In the genomic region with DNA sequence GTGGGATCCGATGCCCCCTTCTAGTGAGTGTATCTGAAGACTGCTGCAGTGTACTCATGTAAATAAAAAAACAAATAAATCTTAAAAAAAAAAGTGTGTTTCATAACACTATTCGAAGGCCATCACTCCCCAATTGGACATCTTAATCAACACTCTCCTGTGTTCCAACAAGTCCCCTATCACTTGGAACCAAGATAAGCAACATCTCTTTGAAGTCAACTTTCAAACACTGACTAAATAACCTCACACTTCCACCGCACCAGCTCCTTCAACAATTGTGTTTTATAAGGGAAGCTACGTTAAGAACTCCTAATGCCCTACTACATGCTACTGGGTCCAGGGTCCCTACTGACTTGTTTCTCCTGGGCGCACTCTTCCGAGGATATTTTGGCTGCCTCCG, we compare ENCODE assay signal across 8 mouse cellular contexts. TPM values are rescaled to one million over a fixed set of nuclear protein-coding genes. Genes with fewer than 3 reads are reported as not detected.
DNase-seq lines count a peak whose midpoint lies in the region; ATAC-seq and TF ChIP-seq lines count a peak whose summit lies in the region.

No protein-coding gene starts in this region.

- WGBS in kidney, adult 2 months, result 6% methylated on average over 7 of the region's 7 CpGs
- 10% methylated on average over 7 of the region's 7 CpGs for WGBS in hindbrain, embryonic 13.5 days
- 10% methylated on average over 7 of the region's 7 CpGs for WGBS in midbrain, embryonic 12.5 days

- DNase-seq in kidney, adult 2 months, result no peak
- DNase-seq in kidney, adult 8-10 months, result no peak
- peak; percentile 26 for DNase-seq in ZHBTc4 (ENCODE audit: low read depth, low spot score)
- no peak for DNase-seq in urinary bladder, adult 2 months (ENCODE audit: low spot score)
- DNase-seq in left cerebral cortex, postnatal 4 days, result no peak
- no peak for DNase-seq in embryo, embryonic 9.5 days (ENCODE audit: extremely low spot score)

- no peak for ATAC-seq in hindbrain, embryonic 13.5 days (ENCODE audit: low FRiP score)
- ATAC-seq in midbrain, embryonic 12.5 days (ENCODE audit: low FRiP score, low read depth), result no peak

- H3K4me1 ChIP-seq in kidney, adult 2 months (ENCODE audit: control insufficient read depth, insufficient read depth, low read length), result peaks cover 9% of the 10 kb centered on the region; the same call in 1 of the 2 replicates
- H3K4me1 ChIP-seq in hindbrain, embryonic 13.5 days (replicated peaks), result peaks cover 54% of the 10 kb centered on the region
- peaks cover 38% of the 10 kb centered on the region for H3K4me1 ChIP-seq in midbrain, embryonic 12.5 days

- H3K9ac ChIP-seq in hindbrain, embryonic 13.5 days, result peak overlapping the region; percentile 93
- peak overlapping the region; percentile 81 for H3K9ac ChIP-seq in midbrain, embryonic 12.5 days (replicated peaks)

- peak overlapping the region; percentile 82 for H3K4me2 ChIP-seq in hindbrain, embryonic 13.5 days
- H3K4me2 ChIP-seq in midbrain, embryonic 12.5 days (replicated peaks), result peak overlapping the region; percentile 77

- H3K27me3 ChIP-seq in kidney, adult 2 months (replicated peaks; ENCODE audit: control insufficient read depth, insufficient read depth, low read length), result no peaks in the 10 kb centered on the region
- H3K27me3 ChIP-seq in hindbrain, embryonic 13.5 days, result 0 out of 2 replicates have a peak, but pooled peaks cover 3% of the 10 kb centered on the region
- H3K27me3 ChIP-seq in midbrain, embryonic 12.5 days, result no peaks in the 10 kb centered on the region

- no peak overlapping the region for H3K27ac ChIP-seq in kidney, adult 2 months (ENCODE audit: insufficient read depth, low read depth, low read length)
- H3K27ac ChIP-seq in hindbrain, embryonic 13.5 days, result peak overlapping the region; percentile 97
- peak overlapping the region; percentile 93; the same call in 1 of the 2 replicates for H3K27ac ChIP-seq in midbrain, embryonic 12.5 days (replicated peaks)

- H3K4me3 ChIP-seq in kidney, adult 2 months (ENCODE audit: insufficient read depth, low read depth, low read length), result peak overlapping the region; percentile 100
- peak overlapping the region; percentile 81 for H3K4me3 ChIP-seq in hindbrain, embryonic 13.5 days
- H3K4me3 ChIP-seq in midbrain, embryonic 12.5 days, result peak overlapping the region; percentile 65

- TF ChIP-seq CTCF in kidney, adult 2 months (conservative IDR thresholded peaks at IDR 0.05; ENCODE audit: insufficient read depth, insufficient read length, low read depth, low read length), result no peak

- TF ChIP-seq POLR2A in kidney, adult 2 months (IDR thresholded peaks at IDR 0.05; ENCODE audit: low read depth, low read length), result no peak

- no peaks in the 10 kb centered on the region for H3K9me3 ChIP-seq in hindbrain, embryonic 13.5 days
- H3K9me3 ChIP-seq in midbrain, embryonic 12.5 days, result no peaks in the 10 kb centered on the region

- peaks cover 4% of the 10 kb centered on the region; the same call in 1 of the 2 replicates for H3K36me3 ChIP-seq in kidney, adult 2 months (ENCODE audit: control insufficient read depth, insufficient read depth, low read length)
- peaks cover 32% of the 10 kb centered on the region for H3K36me3 ChIP-seq in hindbrain, embryonic 13.5 days
- H3K36me3 ChIP-seq in midbrain, embryonic 12.5 days, result peaks cover 30% of the 10 kb centered on the region

- intact Hi-C loops in left cerebral cortex, postnatal 4 days (cut with DNase I), result no loop called here

RNA-seq across cellular contexts. Expression of a gene that starts 0.9 kb away (rescaled TPM):
- 153 and 278 TPM in 2 replicates for polyA plus RNA-seq in kidney, adult 2 months (2012; rRNA removed)
- 913 and 965 TPM in 2 replicates for polyA plus RNA-seq in hindbrain, embryonic 13.5 days (2015; fragmentation: Nextera tagmentation; extraction: Ambion mirVana)
- 905 and 958 TPM in 2 replicates for polyA plus RNA-seq in midbrain, embryonic 12.5 days (2016; fragmentation: Nextera tagmentation; extraction: Ambion mirVana)
- polyA plus RNA-seq in urinary bladder, adult 2 months (2012; rRNA removed), result 2,424 and 3,048 TPM in 2 replicates
- 1,000 to 10,000 TPM; 1,093 to 1,122 TPM for total RNA-seq in left cerebral cortex, postnatal 4 days (2021)

RNA-seq across cellular contexts. Expression of a gene that starts 5.8 kb away (rescaled TPM):
- polyA plus RNA-seq in kidney, adult 2 months (2012; rRNA removed), result 78.1 and 92.4 TPM in 2 replicates
- 53.2 TPM in 2 replicates for polyA plus RNA-seq in hindbrain, embryonic 13.5 days (2015; fragmentation: Nextera tagmentation; extraction: Ambion mirVana)
- 54.9 and 68.1 TPM in 2 replicates for polyA plus RNA-seq in midbrain, embryonic 12.5 days (2016; fragmentation: Nextera tagmentation; extraction: Ambion mirVana)
- 66.7 and 79.2 TPM in 2 replicates for polyA plus RNA-seq in urinary bladder, adult 2 months (2012; rRNA removed)
- total RNA-seq in left cerebral cortex, postnatal 4 days (2021), result 10 to 100 TPM; 53.4 to 55.9 TPM

RNA-seq across cellular contexts. Expression of a gene that starts 5.9 kb away (rescaled TPM):
- 78.2 and 144 TPM in 2 replicates for polyA plus RNA-seq in kidney, adult 2 months (2012; rRNA removed)
- polyA plus RNA-seq in hindbrain, embryonic 13.5 days (2015; fragmentation: Nextera tagmentation; extraction: Ambion mirVana), result 7.0 and 8.3 TPM in 2 replicates
- polyA plus RNA-seq in midbrain, embryonic 12.5 days (2016; fragmentation: Nextera tagmentation; extraction: Ambion mirVana), result 6.0 and 8.0 TPM in 2 replicates
- polyA plus RNA-seq in urinary bladder, adult 2 months (2012; rRNA removed), result 24.1 and 33.5 TPM in 2 replicates
- total RNA-seq in left cerebral cortex, postnatal 4 days (2021), result 10 to 100 TPM; 15.4 to 17.3 TPM

RNA-seq across cellular contexts. Expression of a gene that starts 6.0 kb away (rescaled TPM):
- 18.3 and 24.6 TPM in 2 replicates for polyA plus RNA-seq in kidney, adult 2 months (2012; rRNA removed)
- polyA plus RNA-seq in hindbrain, embryonic 13.5 days (2015; fragmentation: Nextera tagmentation; extraction: Ambion mirVana), result 6.6 and 6.7 TPM in 2 replicates
- polyA plus RNA-seq in midbrain, embryonic 12.5 days (2016; fragmentation: Nextera tagmentation; extraction: Ambion mirVana), result 8.2 and 9.4 TPM in 2 replicates
- 14.4 and 19.7 TPM in 2 replicates for polyA plus RNA-seq in urinary bladder, adult 2 months (2012; rRNA removed)
- 1 to 10 TPM; 6.0 to 6.5 TPM for total RNA-seq in left cerebral cortex, postnatal 4 days (2021)

RNA-seq across cellular contexts. Expression of a gene that starts 10.7 kb away (rescaled TPM):
- polyA plus RNA-seq in kidney, adult 2 months (2012; rRNA removed), result 1.2 and 1.8 TPM in 2 replicates
- polyA plus RNA-seq in hindbrain, embryonic 13.5 days (2015; fragmentation: Nextera tagmentation; extraction: Ambion mirVana), result 2.5 and 3.3 TPM in 2 replicates
- 1.4 and 2.3 TPM in 2 replicates for polyA plus RNA-seq in midbrain, embryonic 12.5 days (2016; fragmentation: Nextera tagmentation; extraction: Ambion mirVana)
- polyA plus RNA-seq in urinary bladder, adult 2 months (2012; rRNA removed), result 3.0 and 3.4 TPM in 2 replicates
- 1 to 10 TPM; 3.3 to 4.2 TPM for total RNA-seq in left cerebral cortex, postnatal 4 days (2021)
